Mouse (Mus musculus) embryonic facial prominence, embryonic 11.5 days (tissue): ENCODE data around the gene Fkbp3. TPM values are rescaled to one million over a fixed set of nuclear protein-coding genes. Genes with fewer than 3 reads are reported as not detected.

ENCODE experiments used
- ATAC-seq: fragments of 200-750 bp; cut with Nextera tagmentation; replicated peaks from 2 replicates; pipeline ENCODE4 v1.8.0; 2017; ENCODE audit warnings: low read depth; ENCODE audit not compliant: insufficient number of reproducible peaks, low FRiP score, low TSS enrichment
- DNase-seq: peaks from one replicate; pipeline ENCODE4 v3.0.0-alpha.2; 2015; ENCODE audit warnings: low spot score
- H3K27ac ChIP-seq: fragments of 300-500 bp; sonication (generic); replicated peaks from 2 replicates; pipeline ENCODE4 v1.5.1; 2014; ENCODE audit warnings: mild to moderate bottlenecking, low read depth, low read length, control low read depth
- H3K27me3 ChIP-seq: fragments of 300-500 bp; sonication (generic); 2 replicates; pipeline ENCODE4 v1.6.1; 2014; ENCODE audit warnings: mild to moderate bottlenecking, low read length, moderate library complexity, mixed read lengths; ENCODE audit not compliant: control insufficient read depth, insufficient read depth
- H3K36me3 ChIP-seq: fragments of 300-500 bp; sonication (generic); replicated peaks from 2 replicates; pipeline ENCODE4 v1.6.1; 2014; ENCODE audit warnings: low read depth, mild to moderate bottlenecking, low read length, moderate library complexity, mixed read lengths; ENCODE audit not compliant: control insufficient read depth, insufficient read depth
- H3K4me1 ChIP-seq: fragments of 300-500 bp; sonication (generic); 2 replicates; pipeline ENCODE4 v1.6.1; 2014; ENCODE audit warnings: low read length, mixed read lengths; ENCODE audit not compliant: control insufficient read depth, insufficient read depth
- H3K4me2 ChIP-seq: fragments of 300-500 bp; sonication (generic); 2 replicates; pipeline ENCODE4 v1.6.1; 2014; ENCODE audit warnings: low read depth, mild to moderate bottlenecking, control low read depth, low read length, moderate library complexity
- H3K4me3 ChIP-seq: fragments of 300-500 bp; sonication (generic); 2 replicates; pipeline ENCODE4 v1.5.1; 2014; ENCODE audit warnings: low read depth, low read length, control low read depth
- H3K9ac ChIP-seq: fragments of 300-500 bp; sonication (generic); replicated peaks from 2 replicates; pipeline ENCODE4 v1.6.1; 2014; ENCODE audit warnings: mild to moderate bottlenecking, control low read depth, low read length
- H3K9me3 ChIP-seq: fragments of 300-500 bp; sonication (generic); replicated peaks from 2 replicates; pipeline ENCODE4 v1.6.1; 2016; ENCODE audit warnings: mild to moderate bottlenecking, low read length, inconsistent platforms, mixed read lengths; ENCODE audit not compliant: control insufficient read depth
- WGBS: fragments of 180-500 bp; shearing (Covaris S2); extraction: QIAGEN DNeasy Blood & Tissue Kit; methylation state at CpG from one replicate; pipeline ENCODE4 v1.1.7; 2014; 5-methylcytosine and 5-hydroxymethylcytosine counted together
- polyA plus RNA-seq: library from polyadenylated mRNA; unstranded; fragments of >200 nt; fragmentation: Nextera tagmentation; extraction: Ambion mirVana; gene quantifications from 2 replicates; pipeline ENCODE4 v1.2.1, GENCODE M21; 2014

The Fkbp3 gene
- polyA plus RNA-seq, 1 experiment from 2014 or later: 760 TPM

GRCm38 (mm10) chr12:65061082-65061481, 12.7 kb downstream of the Fkbp3 start:
- Histone ChIP-seq H3K36me3 (peaks cover 2% of the 10 kb centered on the region; the same call in 1 of the 2 replicates), H3K27me3 (no peaks in the 10 kb centered on the region), H3K9ac (no peak overlapping the region), H3K27ac (no peak overlapping the region), H3K4me1 (no peaks in the 10 kb centered on the region), H3K4me3 (no peak overlapping the region), H3K4me2 (no peak overlapping the region), H3K9me3 (no peaks in the 10 kb centered on the region)
- ATAC-seq (no peak), DNase-seq (no peak)

- H3K27ac ChIP-seq: no peak overlapping the region
- no peaks in the 10 kb centered on the region for H3K9me3 ChIP-seq
- H3K27me3 ChIP-seq: no peaks in the 10 kb centered on the region
- H3K4me3 ChIP-seq: no peak overlapping the region
- 91% methylated on average over 2 of the region's 2 CpGs for WGBS
- ATAC-seq (no peak), DNase-seq (no peak)
- H3K4me2 ChIP-seq: no peak overlapping the region
- peaks cover 3% of the 10 kb centered on the region for H3K36me3 ChIP-seq
- H3K4me1 ChIP-seq: no peaks in the 10 kb centered on the region
- no peak overlapping the region for H3K9ac ChIP-seq
Measured at GRCm38 (mm10) chr12:65058203-65058602, 15.6 kb downstream of the Fkbp3 start.

- ATAC-seq: no peak
Measured at GRCm38 (mm10) chr12:65048799-65049198, 25.0 kb downstream of the Fkbp3 start.

GRCm38 (mm10) chr12:65037546-65037937, 36.3 kb downstream of the Fkbp3 start:
- H3K27ac ChIP-seq: no peak overlapping the region
- H3K4me2 ChIP-seq: peak overlapping the region; percentile 47
- H3K9ac ChIP-seq: no peak overlapping the region
- ATAC-seq: no peak
- no peak overlapping the region for H3K4me3 ChIP-seq
- H3K9me3 ChIP-seq: no peaks in the 10 kb centered on the region
- no peaks in the 10 kb centered on the region for H3K4me1 ChIP-seq
- 43% methylated on average over 4 of the region's 4 CpGs for WGBS
- H3K27me3 ChIP-seq: no peaks in the 10 kb centered on the region
- DNase-seq: no peak
- H3K36me3 ChIP-seq: no peaks in the 10 kb centered on the region

More at GRCm38 (mm10) chr12:65048799-65049198, 25.0 kb downstream of the Fkbp3 start:
- Histone ChIP-seq H3K36me3 (peaks cover 2% of the 10 kb centered on the region; the same call in 1 of the 2 replicates), H3K4me3 (no peak overlapping the region), H3K9me3 (no peaks in the 10 kb centered on the region), H3K27me3 (no peaks in the 10 kb centered on the region), H3K4me1 (no peaks in the 10 kb centered on the region), H3K4me2 (no peak overlapping the region), H3K9ac (no peak overlapping the region), H3K27ac (no peak overlapping the region)
- no peak for DNase-seq

- Histone ChIP-seq H3K4me1 (no peaks in the 10 kb centered on the region), H3K4me2 (peak overlapping the region; percentile 47), H3K27ac (no peak overlapping the region; the same call in 1 of the 2 replicates), H3K9me3 (no peaks in the 10 kb centered on the region), H3K9ac (peak overlapping the region; percentile 94), H3K27me3 (no peaks in the 10 kb centered on the region), H3K36me3 (no peaks in the 10 kb centered on the region), H3K4me3 (peak overlapping the region; percentile 91)
- WGBS: 21% methylated on average over 18 of the region's 18 CpGs
- DNase-seq (peak; percentile 14), ATAC-seq (no peak)
Measured at GRCm38 (mm10) chr12:65036892-65037545, 36.8 kb downstream of the Fkbp3 start.

- ATAC-seq: peak; percentile 95
Measured at GRCm38 (mm10) chr12:65036190-65036870, 37.5 kb downstream of the Fkbp3 start, which contains the start of gene Prpf39. Prpf39 (plus strand) TSS chr12:65036333.

GRCm38 (mm10) chr12:65035839-65036189, 38.0 kb downstream of the Fkbp3 start:
- H3K4me2 ChIP-seq: peak overlapping the region; percentile 47
- H3K27ac ChIP-seq: no peak overlapping the region
- peak overlapping the region; percentile 91 for H3K4me3 ChIP-seq
- H3K4me1 ChIP-seq: no peaks in the 10 kb centered on the region
- peak overlapping the region; percentile 94 for H3K9ac ChIP-seq
- no peaks in the 10 kb centered on the region for H3K36me3 ChIP-seq
- ATAC-seq: no peak
- DNase-seq: no peak
- no peaks in the 10 kb centered on the region for H3K9me3 ChIP-seq
- H3K27me3 ChIP-seq: no peaks in the 10 kb centered on the region
- WGBS: 45% methylated on average over 8 of the region's 8 CpGs

More at GRCm38 (mm10) chr12:65036190-65036870, 37.5 kb downstream of the Fkbp3 start, which contains the start of gene Prpf39:
- WGBS: under 1% methylated on average over 64 of the region's 65 CpGs
- no peaks in the 10 kb centered on the region for H3K27me3 ChIP-seq
- peak; percentile 93 for DNase-seq
- peak within 1 kb of the TSS; percentile 91 for H3K4me3 ChIP-seq
- peak within 1 kb of the TSS; percentile 47 for H3K4me2 ChIP-seq
- H3K36me3 ChIP-seq: no peaks in the 10 kb centered on the region
- H3K4me1 ChIP-seq: no peaks in the 10 kb centered on the region
- no peaks in the 10 kb centered on the region for H3K9me3 ChIP-seq
- H3K9ac ChIP-seq: peak within 1 kb of the TSS; percentile 94
- peak within 1 kb of the TSS; percentile 76 for H3K27ac ChIP-seq

GRCm38 (mm10) chr12:65022842-65023241, 51.0 kb downstream of the Fkbp3 start:
- Histone ChIP-seq H3K4me3 (no peak overlapping the region), H3K4me1 (no peaks in the 10 kb centered on the region), H3K27me3 (no peaks in the 10 kb centered on the region), H3K36me3 (no peaks in the 10 kb centered on the region), H3K27ac (no peak overlapping the region), H3K9me3 (no peaks in the 10 kb centered on the region), H3K9ac (no peak overlapping the region), H3K4me2 (no peak overlapping the region)
- WGBS: 97% methylated on average over 6 of the region's 6 CpGs
- DNase-seq (no peak), ATAC-seq (no peak)
